Mouse (Mus musculus) bone marrow, adult 2 months (tissue): ENCODE results near the gene Msrb3.

Experiments used
- CTCF ChIP-seq: fragments of 200-500 bp; IDR thresholded peaks from 2 replicates; pipeline ENCODE4 v1.5.1; 2011; ENCODE audit warnings: low read length, control low read depth; ENCODE audit not compliant: control insufficient read depth, insufficient read depth
- POLR2A ChIP-seq: fragments of 200-500 bp; IDR thresholded peaks from 2 replicates; pipeline ENCODE4 v1.6.1; 2011; ENCODE audit warnings: low read depth, mild to moderate bottlenecking, control low read depth, low read length, borderline replicate concordance; ENCODE audit not compliant: control insufficient read depth

GRCm38 (mm10) chr10:120810053-120810696, 88.7 kb downstream of the Msrb3 start:
- TF ChIP-seq CTCF (no peak), POLR2A (no peak)
